Comparison of ENCODE assay signal across 9 mouse cellular contexts in the genomic region with DNA sequence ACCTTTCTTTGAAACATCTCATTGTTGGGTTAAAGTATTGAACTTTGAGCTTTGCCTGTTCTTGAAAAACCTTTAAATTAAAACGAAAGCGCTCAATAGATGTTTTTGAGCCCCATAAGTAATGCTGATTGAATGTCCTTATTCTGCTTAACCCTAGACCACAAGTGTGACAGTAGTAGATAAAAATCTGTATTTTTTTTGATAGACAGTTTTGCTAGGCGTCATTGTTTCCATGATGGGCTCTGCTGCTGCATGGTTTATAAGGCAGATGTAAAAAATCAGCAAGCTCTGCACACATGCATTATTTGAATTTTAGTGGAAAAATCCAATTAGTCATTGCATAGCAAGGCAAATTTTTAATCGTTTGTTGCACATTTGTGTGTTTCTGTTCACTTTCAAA. TPM values are rescaled to one million over a fixed set of nuclear protein-coding genes. Genes with fewer than 3 reads are reported as not detected.
DNase-seq lines count a peak whose midpoint lies in the region; ATAC-seq and TF ChIP-seq lines count a peak whose summit lies in the region.
"Had no signal": no experiment of that assay in that cellular context is flagged by ENCODE, and none has a peak within 500 bp of the region (broad histone marks: within the 10 kb centered on the region; RNA-seq: fewer than 3 reads in every experiment).

No protein-coding gene starts in this region.

- peak overlapping the region; percentile 48 for H3K4me2 ChIP-seq in embryonic facial prominence, embryonic 15.5 days (replicated peaks)
- peak overlapping the region; percentile 57 for H3K4me2 ChIP-seq in limb, embryonic 12.5 days
- peak overlapping the region; percentile 50 for H3K4me2 ChIP-seq in neural tube, embryonic 15.5 days

- no peak for DNase-seq in left cerebral cortex, adult 2 months (ENCODE audit: extremely low spot score in 1 of 2, low spot score in 2 of 2)
- DNase-seq in left cerebral cortex, postnatal 25 days (ENCODE audit: low spot score in 2 of 2) = no peak
- no peak for DNase-seq in spleen, adult 18-20 months
- no peak for DNase-seq in layer of hippocampus, adult 11-12 months (ENCODE audit: low spot score)
- DNase-seq in kidney, postnatal 36 days = no peak
- DNase-seq: gastrocnemius, postnatal 36 days had no signal

- intact Hi-C loops in left cerebral cortex, adult 2 months (cut with DNase I) = no loop called here
- intact Hi-C loops in left cerebral cortex, postnatal 25 days (cut with DNase I) = no loop called here

- no peaks in the 10 kb centered on the region for H3K9me3 ChIP-seq in embryonic facial prominence, embryonic 15.5 days (replicated peaks)
- H3K9me3 ChIP-seq in limb, embryonic 12.5 days = no peaks in the 10 kb centered on the region
- H3K9me3 ChIP-seq in neural tube, embryonic 15.5 days (replicated peaks) = no peaks in the 10 kb centered on the region

- no peak for TF ChIP-seq CTCF in left cerebral cortex, adult 2 months (IDR thresholded peaks at IDR 0.05)

- H3K4me1 ChIP-seq in embryonic facial prominence, embryonic 15.5 days = no peaks in the 10 kb centered on the region
- no peaks in the 10 kb centered on the region for H3K4me1 ChIP-seq in limb, embryonic 12.5 days (replicated peaks)
- H3K4me1 ChIP-seq in neural tube, embryonic 15.5 days = no peaks in the 10 kb centered on the region

- ATAC-seq in embryonic facial prominence, embryonic 15.5 days (ENCODE audit: insufficient number of reproducible peaks, low FRiP score, low TSS enrichment, low read depth) = no peak
- ATAC-seq in limb, embryonic 12.5 days (ENCODE audit: insufficient number of reproducible peaks, insufficient read depth, low FRiP score, low TSS enrichment, low read depth) = no peak
- no peak for ATAC-seq in neural tube, embryonic 15.5 days (ENCODE audit: low FRiP score)

- no peaks in the 10 kb centered on the region for H3K27me3 ChIP-seq in embryonic facial prominence, embryonic 15.5 days
- no peaks in the 10 kb centered on the region for H3K27me3 ChIP-seq in limb, embryonic 12.5 days
- H3K27me3 ChIP-seq in neural tube, embryonic 15.5 days (replicated peaks) = no peaks in the 10 kb centered on the region

- WGBS in embryonic facial prominence, embryonic 15.5 days = 44% methylated on average over 4 of the region's 4 CpGs
- 63% methylated on average over 4 of the region's 4 CpGs for WGBS in limb, embryonic 12.5 days
- WGBS in neural tube, embryonic 15.5 days = 44% methylated on average over 4 of the region's 4 CpGs

- H3K4me3 ChIP-seq in left cerebral cortex, adult 2 months = peak overlapping the region; percentile 71
- H3K4me3 ChIP-seq in embryonic facial prominence, embryonic 15.5 days (replicated peaks) = peak overlapping the region; percentile 61
- H3K4me3 ChIP-seq in limb, embryonic 12.5 days (replicated peaks) = peak overlapping the region; percentile 64
- peak overlapping the region; percentile 58 for H3K4me3 ChIP-seq in neural tube, embryonic 15.5 days (replicated peaks)

- H3K9ac ChIP-seq in embryonic facial prominence, embryonic 15.5 days = no peak overlapping the region
- H3K9ac ChIP-seq in limb, embryonic 12.5 days (replicated peaks) = no peak overlapping the region; the same call in 1 of the 2 replicates
- no peak overlapping the region for H3K9ac ChIP-seq in neural tube, embryonic 15.5 days (replicated peaks)

- no peaks in the 10 kb centered on the region for H3K36me3 ChIP-seq in embryonic facial prominence, embryonic 15.5 days
- no peaks in the 10 kb centered on the region for H3K36me3 ChIP-seq in limb, embryonic 12.5 days
- H3K36me3 ChIP-seq in neural tube, embryonic 15.5 days = no peaks in the 10 kb centered on the region

- no peak overlapping the region for H3K27ac ChIP-seq in left cerebral cortex, adult 2 months
- H3K27ac ChIP-seq in embryonic facial prominence, embryonic 15.5 days (replicated peaks) = no peak overlapping the region
- no peak overlapping the region for H3K27ac ChIP-seq in limb, embryonic 12.5 days
- no peak overlapping the region for H3K27ac ChIP-seq in neural tube, embryonic 15.5 days (replicated peaks)

RNA-seq across cellular contexts. Expression of a gene that starts 1.8 kb away (rescaled TPM):
- total RNA-seq in left cerebral cortex, adult 2 months (2021) = 10 to 100 TPM; 17.0 to 17.2 TPM
- 10 to 100 TPM; 17.2 to 17.4 TPM for total RNA-seq in left cerebral cortex, postnatal 25 days (2021)
- polyA plus RNA-seq in embryonic facial prominence, embryonic 15.5 days (2015; fragmentation: Nextera tagmentation; extraction: Ambion mirVana) = 34.5 and 37.0 TPM in 2 replicates
- 94.9 and 96.7 TPM in 2 replicates for polyA plus RNA-seq in limb, embryonic 12.5 days (2016; fragmentation: Nextera tagmentation; extraction: Ambion mirVana)
- 49.0 and 50.2 TPM in 2 replicates for polyA plus RNA-seq in neural tube, embryonic 15.5 days (2015; fragmentation: Nextera tagmentation; extraction: Ambion mirVana)
